Mouse (Mus musculus) CD8-positive naive resting alpha-beta T cell, adult 2 months (primary cell): ENCODE results near the gene Dnm3.
"Not testable (repeated sequence)": the region's sequence is repeated elsewhere in the genome, so short reads cannot be mapped to it uniquely, and the experiment has no call there.

ENCODE experiments used
- DNase-seq, 2 experiments: peaks; one replicate each; pipeline ENCODE4 v3.0.0; 2022; ENCODE audit warnings: low read depth in 2 of 2, low spot score in 2 of 2

Dnm3 gene

GRCm38 (mm10) chr1:162436672-162437071 is 41.2 kb downstream of the Dnm3 start:
- no peak for DNase-seq

DNA sequence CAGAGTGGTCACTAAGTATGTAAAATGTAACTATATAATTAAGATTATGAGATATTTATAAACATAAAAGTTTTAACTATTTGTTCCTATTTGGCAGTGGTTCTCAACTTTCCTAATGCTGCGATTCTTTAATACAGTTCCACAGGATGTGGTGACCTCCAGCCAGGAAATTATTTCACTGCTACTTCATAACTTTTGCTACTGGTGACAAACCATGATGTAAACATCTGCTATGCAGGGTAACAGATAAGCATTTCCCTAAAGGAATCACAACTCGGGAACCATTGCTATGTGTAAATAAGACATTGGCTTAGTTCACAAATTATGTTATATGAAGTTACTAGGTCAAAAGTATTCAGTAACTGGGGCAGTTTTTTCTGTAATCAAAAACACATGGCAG is 48.9 kb downstream of the Dnm3 start:
- DNase-seq = no peak

GRCm38 (mm10) chr1:162425930-162426478 is 51.8 kb downstream of the Dnm3 start:
- no peak for DNase-seq

DNA sequence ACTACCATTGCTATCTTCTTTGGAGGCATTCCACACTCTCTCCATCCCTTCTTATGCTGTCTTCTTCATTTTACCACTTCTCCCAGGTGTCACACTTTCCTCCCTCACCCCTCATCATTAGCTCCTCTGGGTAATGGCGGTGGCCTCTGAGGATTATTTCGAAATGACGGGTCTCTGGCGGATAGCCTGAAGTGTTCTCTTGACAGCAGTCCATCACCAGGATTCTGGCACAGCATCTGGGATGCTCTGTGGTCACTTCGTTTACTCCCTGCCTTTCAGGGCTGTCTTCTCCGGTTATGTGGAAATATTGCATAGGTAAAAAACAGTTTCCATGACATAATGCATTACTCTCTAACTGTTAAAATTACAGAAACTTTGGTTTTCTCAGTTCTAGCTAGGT is 55.0 kb downstream of the Dnm3 start:
- DNase-seq = no peak

DNA sequence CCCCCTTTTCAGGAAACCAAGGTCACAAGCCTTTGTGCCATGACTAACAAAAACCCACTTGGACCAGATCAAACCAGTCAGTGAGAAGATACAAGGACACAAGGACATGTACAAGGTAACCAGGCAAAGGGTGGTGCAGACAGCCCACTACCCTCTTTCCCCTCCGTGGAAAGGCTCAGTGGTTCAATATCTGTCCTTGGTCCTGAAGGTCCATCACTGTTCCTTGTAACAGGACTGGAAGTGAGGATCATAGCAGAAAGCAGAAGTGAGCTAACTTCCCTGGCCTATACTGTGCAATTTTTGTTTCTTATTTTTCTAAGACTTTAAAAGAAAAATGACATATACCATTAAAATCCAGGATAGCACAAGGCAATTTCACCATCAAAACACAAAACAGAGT is 64.0 kb downstream of the Dnm3 start:
- DNase-seq = no peak

DNA sequence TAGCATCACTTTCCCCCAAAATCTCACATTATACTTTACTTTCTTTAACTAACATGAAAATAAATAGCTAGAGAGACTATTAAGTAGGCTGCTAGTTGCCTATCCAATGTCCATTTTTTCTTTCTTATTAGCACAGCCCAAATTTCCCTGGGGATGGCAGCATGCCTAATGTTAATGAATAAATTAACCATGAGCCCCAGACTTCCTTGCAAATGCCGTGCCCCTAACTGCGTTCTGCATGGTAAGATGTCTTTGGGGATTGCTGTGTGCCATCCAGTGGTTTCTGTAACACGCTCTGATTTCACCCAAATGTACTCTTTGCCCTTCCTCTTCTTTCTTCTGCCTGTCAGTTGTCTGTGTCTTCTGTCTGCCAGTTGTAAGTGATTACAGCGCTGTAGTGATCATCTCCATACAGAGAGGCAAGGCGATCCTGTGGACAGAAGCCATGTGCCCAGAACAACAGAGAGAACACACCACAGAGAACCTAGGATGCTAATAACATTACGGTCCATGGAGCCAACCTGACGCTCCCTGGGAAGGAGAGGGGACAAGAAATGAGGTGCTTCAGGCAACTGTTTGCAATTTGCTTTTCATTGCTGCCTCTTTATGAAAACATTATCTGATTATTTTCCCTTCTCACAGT is 64.9 kb downstream of the Dnm3 start:
- no peak for DNase-seq

DNA sequence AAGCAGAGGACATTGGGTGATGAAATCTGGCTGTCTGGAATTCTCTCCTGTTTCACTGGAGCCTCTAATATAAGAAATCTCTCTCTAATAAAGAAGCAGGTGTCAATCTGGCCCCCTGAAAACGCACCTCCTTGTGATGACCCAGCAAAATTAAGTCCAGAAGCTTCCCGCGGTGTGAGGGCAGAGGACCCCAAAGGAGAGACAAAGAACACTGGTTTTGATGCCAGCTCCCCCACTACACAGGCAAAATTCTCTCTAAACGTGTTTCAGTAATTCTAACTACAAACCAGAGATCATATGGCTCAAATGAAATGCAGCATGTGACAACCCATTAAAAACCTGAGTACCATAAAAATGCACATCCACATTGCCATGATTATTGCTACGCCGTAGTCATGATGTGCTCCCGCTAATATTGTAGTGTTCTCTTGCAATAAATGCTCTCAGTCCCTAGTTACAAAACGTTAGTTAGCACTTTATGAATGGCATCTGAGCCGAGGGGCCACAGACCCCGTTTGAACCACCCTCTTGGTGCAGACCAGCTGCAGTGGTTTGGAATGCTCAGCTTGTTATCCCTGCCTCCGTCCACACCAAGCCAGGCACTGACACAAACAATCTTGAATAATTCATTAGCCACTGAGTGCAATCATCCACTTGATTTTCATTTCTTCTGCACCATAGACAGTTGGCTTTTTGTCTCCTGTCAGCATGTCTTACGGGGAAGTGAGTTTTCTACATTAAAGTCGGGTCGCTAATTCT is 67.4 kb downstream of the Dnm3 start:
- no peak for DNase-seq

- no peak for DNase-seq
Measured at GRCm38 (mm10) chr1:162394549-162394948, 83.3 kb downstream of the Dnm3 start.

GRCm38 (mm10) chr1:162388442-162389165 is 89.2 kb downstream of the Dnm3 start:
- no peak for DNase-seq

GRCm38 (mm10) chr1:162373068-162373467 is 104.8 kb downstream of the Dnm3 start:
- DNase-seq = not testable (repeated sequence)

DNA sequence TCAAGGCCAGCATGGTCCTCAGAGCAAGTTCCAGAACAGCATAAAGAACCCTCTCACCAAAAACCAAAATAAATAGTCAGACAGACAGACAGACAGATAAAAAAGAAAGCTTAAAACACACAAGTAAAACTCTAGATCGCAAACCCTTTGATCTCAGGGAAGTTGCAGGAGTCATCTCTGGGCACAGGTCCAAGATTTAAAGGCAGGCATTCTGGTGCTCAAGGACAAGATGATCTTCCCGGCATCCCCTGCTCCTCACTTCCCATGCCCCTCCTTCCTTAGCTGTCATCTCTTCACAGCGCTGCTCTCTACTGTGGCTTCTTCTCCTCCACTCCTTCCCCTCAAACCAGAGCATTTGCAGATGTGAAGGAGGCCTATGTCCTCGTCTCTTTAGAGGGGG is 108.1 kb downstream of the Dnm3 start:
- no peak for DNase-seq

DNA sequence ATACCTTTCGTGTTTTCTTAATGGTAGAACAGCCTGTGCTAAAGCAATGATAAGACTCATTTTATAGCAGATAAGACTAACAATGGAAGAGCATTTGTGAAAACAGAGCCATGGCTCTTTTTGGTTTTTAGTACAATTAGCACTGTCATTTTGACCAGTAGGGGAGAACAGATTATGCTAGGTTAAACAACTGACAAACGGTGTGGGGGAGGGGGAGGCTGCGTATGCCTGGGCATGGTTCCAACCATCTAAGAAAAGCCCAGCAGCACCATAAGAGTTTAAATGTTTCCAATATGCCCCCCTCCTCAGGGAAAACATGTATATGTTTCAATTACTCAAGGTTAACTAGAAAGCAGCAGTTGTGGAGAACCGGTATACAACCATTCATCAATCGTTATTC is 115.9 kb downstream of the Dnm3 start:
- DNase-seq = no peak

- DNase-seq = no peak
Measured at GRCm38 (mm10) chr1:162359270-162359669, 118.6 kb downstream of the Dnm3 start.

DNA sequence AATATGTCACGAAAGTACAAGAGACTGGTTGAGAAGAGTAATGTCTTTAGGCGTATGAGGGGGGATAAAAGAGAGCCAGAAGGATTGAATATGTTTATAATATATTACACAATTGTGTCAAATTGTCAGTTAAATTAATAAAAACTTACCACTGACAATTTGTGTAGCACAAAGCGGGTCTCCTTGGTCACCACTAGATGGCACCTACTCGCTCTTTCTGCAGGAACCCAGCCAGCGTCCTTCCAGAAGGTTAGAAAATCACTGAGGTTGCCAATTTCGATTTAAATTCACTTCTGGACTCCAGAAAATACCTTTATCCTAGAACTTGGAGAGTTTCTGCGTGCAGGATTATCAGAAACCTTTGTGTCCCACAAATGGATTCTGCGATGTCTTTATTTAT is 119.8 kb downstream of the Dnm3 start:
- no peak for DNase-seq

- DNase-seq = no peak
Measured at GRCm38 (mm10) chr1:162356481-162356880, 121.4 kb downstream of the Dnm3 start.

- no peak for DNase-seq
Measured at GRCm38 (mm10) chr1:162354780-162355179, 123.1 kb downstream of the Dnm3 start.

DNA sequence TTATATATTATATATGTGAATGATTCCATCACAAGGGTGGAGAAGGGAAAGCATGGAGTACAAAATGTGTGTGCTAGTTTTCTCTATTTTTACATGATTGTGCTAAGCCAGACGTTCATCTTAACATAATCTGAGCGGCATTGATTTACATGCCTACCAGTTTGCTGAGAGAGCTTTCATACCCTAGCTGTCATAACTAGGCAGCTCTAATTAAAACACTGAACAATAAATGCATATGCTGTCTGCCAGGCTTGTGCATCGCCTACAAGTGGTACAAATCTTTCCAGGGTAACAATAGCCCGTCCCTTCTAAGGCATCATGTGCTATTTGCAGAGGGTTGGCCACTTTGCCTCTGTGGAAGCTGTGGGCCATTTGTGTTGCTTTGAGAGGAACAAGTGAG is 124.0 kb downstream of the Dnm3 start:
- no peak for DNase-seq

DNA sequence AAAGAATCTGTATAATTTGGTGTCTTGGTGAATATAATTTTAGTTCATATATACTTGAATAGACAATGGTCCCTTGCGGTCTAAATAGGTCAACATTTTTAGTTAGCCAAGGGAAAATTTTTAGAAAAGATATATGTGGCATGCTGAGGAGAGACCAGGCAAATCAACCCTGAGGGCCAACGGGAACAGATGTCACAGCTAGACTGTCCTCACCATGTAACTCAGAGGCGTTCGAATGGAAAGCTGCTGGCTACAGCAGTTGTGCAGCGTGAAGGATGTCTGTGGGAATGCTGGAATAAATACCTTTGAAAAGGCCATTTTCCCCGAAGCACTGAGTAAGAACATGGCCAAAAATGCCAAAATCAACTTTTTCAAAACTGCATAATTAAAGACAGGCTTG is 128.5 kb downstream of the Dnm3 start:
- DNase-seq = no peak

DNA sequence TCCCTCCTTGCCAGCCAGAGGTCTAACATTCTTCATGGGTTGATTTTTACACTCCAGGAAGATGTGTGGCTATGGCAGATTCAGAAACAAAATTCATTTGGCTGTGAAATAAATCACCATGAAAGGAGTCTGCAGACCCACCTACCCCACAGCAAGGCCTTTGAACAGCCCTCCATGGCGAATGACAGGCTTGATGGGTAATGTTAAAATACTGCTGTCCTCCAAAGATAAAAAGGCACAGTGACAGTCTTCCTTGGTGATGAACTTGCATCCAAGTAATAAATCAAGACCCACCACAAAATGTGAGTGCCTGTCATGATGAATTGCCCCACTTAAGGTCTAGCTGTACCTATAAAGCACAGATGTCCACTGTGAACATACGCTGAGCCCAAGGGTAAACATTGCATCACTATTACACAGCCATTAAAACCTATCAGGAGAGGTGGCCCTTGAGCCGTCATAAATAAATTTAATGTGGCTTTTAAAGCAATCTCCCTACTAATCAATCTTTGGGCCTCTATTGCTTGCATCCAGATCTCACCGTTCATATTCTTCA is 131.3 kb downstream of the Dnm3 start:
- no peak for DNase-seq

GRCm38 (mm10) chr1:162337170-162337569 is 140.7 kb downstream of the Dnm3 start:
- DNase-seq = no peak

GRCm38 (mm10) chr1:162336640-162337039 is 141.2 kb downstream of the Dnm3 start:
- no peak for DNase-seq

DNA sequence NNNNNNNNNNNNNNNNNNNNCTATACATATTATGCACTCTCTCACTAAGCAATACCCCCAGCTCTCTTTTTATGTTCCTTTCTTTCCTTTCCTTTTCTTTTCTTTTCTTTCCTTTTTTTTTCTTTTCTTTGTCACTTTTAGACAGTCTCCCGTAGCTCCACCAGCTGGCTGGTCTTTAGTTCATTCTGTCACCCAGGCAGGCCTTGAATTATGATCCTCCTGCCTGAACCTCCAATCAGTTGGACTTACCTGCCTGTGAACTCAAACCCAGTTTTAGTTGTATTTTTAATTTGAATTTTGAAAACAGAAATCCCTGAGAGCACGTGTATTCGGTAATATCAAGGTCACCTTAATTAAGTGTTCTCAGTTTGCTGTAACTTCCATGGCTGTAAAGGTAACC is 141.6 kb downstream of the Dnm3 start:
- DNase-seq = no peak
